ENCODE assay signal across 8 mouse cellular contexts in genomic region chrX:94636911-94637310, GRCm38 (mm10). TPM values are rescaled to one million over a fixed set of nuclear protein-coding genes. Genes with fewer than 3 reads are reported as not detected.
DNase-seq lines count a peak whose midpoint lies in the region; ATAC-seq lines count a peak whose summit lies in the region.

No protein-coding gene starts in this region.

- H3K27me3 ChIP-seq in heart, embryonic 12.5 days (replicated peaks) = 0 out of 2 replicates have a peak, but pooled peaks cover 3% of the 10 kb centered on the region
- 0 out of 2 replicates have a peak, but pooled peaks cover 3% of the 10 kb centered on the region for H3K27me3 ChIP-seq in hindbrain, embryonic 16.5 days (replicated peaks; ENCODE audit: control insufficient read depth, insufficient read depth, low read length)
- peaks cover 2% of the 10 kb centered on the region; the same call in 1 of the 2 replicates for H3K27me3 ChIP-seq in midbrain, embryonic 13.5 days

- no peak overlapping the region for H3K27ac ChIP-seq in heart, embryonic 12.5 days (ENCODE audit: poor library complexity, severe bottlenecking)
- no peak overlapping the region for H3K27ac ChIP-seq in hindbrain, embryonic 16.5 days (ENCODE audit: low read depth, low read length)
- H3K27ac ChIP-seq in midbrain, embryonic 13.5 days = no peak overlapping the region

- no peak for ATAC-seq in heart, embryonic 12.5 days (ENCODE audit: insufficient number of reproducible peaks, low FRiP score)
- 0 out of 2 replicates have a peak, but pooled peaks have one; percentile 35 for ATAC-seq in common myeloid progenitor, adult 5-6 weeks (replicated peaks; ENCODE audit: low read depth, poor library complexity, severe bottlenecking)
- ATAC-seq in hindbrain, embryonic 16.5 days = no peak
- no peak for ATAC-seq in midbrain, embryonic 13.5 days

- H3K4me1 ChIP-seq in heart, embryonic 12.5 days (replicated peaks) = 0 out of 2 replicates have a peak, but pooled peaks cover 4% of the 10 kb centered on the region
- peaks cover 6% of the 10 kb centered on the region for H3K4me1 ChIP-seq in hindbrain, embryonic 16.5 days (ENCODE audit: control insufficient read depth, insufficient read depth, low read depth, low read length)
- H3K4me1 ChIP-seq in midbrain, embryonic 13.5 days (replicated peaks) = peaks cover 16% of the 10 kb centered on the region

- H3K9me3 ChIP-seq in heart, embryonic 12.5 days (replicated peaks) = no peaks in the 10 kb centered on the region
- H3K9me3 ChIP-seq in hindbrain, embryonic 16.5 days (ENCODE audit: control insufficient read depth, low read length) = no peaks in the 10 kb centered on the region
- no peaks in the 10 kb centered on the region for H3K9me3 ChIP-seq in midbrain, embryonic 13.5 days

- peak overlapping the region; percentile 70 for H3K4me3 ChIP-seq in heart, embryonic 12.5 days
- peak overlapping the region; percentile 67 for H3K4me3 ChIP-seq in hindbrain, embryonic 16.5 days (ENCODE audit: low read length)
- peak overlapping the region; percentile 49 for H3K4me3 ChIP-seq in midbrain, embryonic 13.5 days (replicated peaks)

- no peaks in the 10 kb centered on the region for H3K36me3 ChIP-seq in heart, embryonic 12.5 days
- H3K36me3 ChIP-seq in hindbrain, embryonic 16.5 days (ENCODE audit: control insufficient read depth, insufficient read depth, low read length) = no peaks in the 10 kb centered on the region
- H3K36me3 ChIP-seq in midbrain, embryonic 13.5 days = peaks cover 3% of the 10 kb centered on the region; the same call in 1 of the 2 replicates

- H3K4me2 ChIP-seq in heart, embryonic 12.5 days = peak overlapping the region; percentile 76
- peak overlapping the region; percentile 62 for H3K4me2 ChIP-seq in hindbrain, embryonic 16.5 days (ENCODE audit: low read length)
- H3K4me2 ChIP-seq in midbrain, embryonic 13.5 days (replicated peaks) = peak overlapping the region; percentile 60

- 75% methylated on average over 8 of the region's 8 CpGs for WGBS in heart, embryonic 12.5 days
- WGBS in hindbrain, embryonic 16.5 days = 64% methylated on average over 8 of the region's 8 CpGs
- 73% methylated on average over 8 of the region's 8 CpGs for WGBS in midbrain, embryonic 13.5 days

- peak overlapping the region; percentile 82; the same call in 1 of the 2 replicates for H3K9ac ChIP-seq in heart, embryonic 12.5 days
- H3K9ac ChIP-seq in hindbrain, embryonic 16.5 days (ENCODE audit: low read depth, low read length) = peak overlapping the region; percentile 27; the same call in 1 of the 2 replicates
- H3K9ac ChIP-seq in midbrain, embryonic 13.5 days (replicated peaks) = peak overlapping the region; percentile 65

- no peak for DNase-seq in heart, adult 11 months
- no peak for DNase-seq in spleen, postnatal 36 days (ENCODE audit: low spot score in 2 of 2)
- no peak for DNase-seq in urinary bladder, adult 2 months (ENCODE audit: low spot score)
- no peak for DNase-seq in urinary bladder, postnatal 10 days (ENCODE audit: low spot score)

RNA-seq across cellular contexts. Expression of gene Gspt2, which starts 1.0 kb away (rescaled TPM):
- polyA plus RNA-seq in heart, embryonic 12.5 days (2016; fragmentation: Nextera tagmentation; extraction: Ambion mirVana) = 4.5 and 5.1 TPM in 2 replicates
- 6.1 and 6.5 TPM in 2 replicates for total RNA-seq in common myeloid progenitor, adult 5-6 weeks (2017)
- 23.9 and 26.2 TPM in 2 replicates for polyA plus RNA-seq in hindbrain, embryonic 16.5 days (2015; fragmentation: Nextera tagmentation; extraction: Ambion mirVana)
- 17.7 and 20.5 TPM in 2 replicates for polyA plus RNA-seq in midbrain, embryonic 13.5 days (2015; fragmentation: Nextera tagmentation; extraction: Ambion mirVana)
- polyA plus RNA-seq in urinary bladder, adult 2 months (2012; rRNA removed) = 4.6 and 5.6 TPM in 2 replicates

Comparison
In these comparisons a context has a peak if more than half of its experiments do, and no peak if none do; other contexts are left out.
1. H3K9ac ChIP-seq: peak in every context shown above with its lines; median percentile 82 in heart, embryonic 12.5 days; 65 in midbrain, embryonic 13.5 days; 27 in hindbrain, embryonic 16.5 days.